Mouse (Mus musculus) forebrain, embryonic 13.5 days (tissue): ENCODE data around the gene Vrk1. TPM values are rescaled to one million over a fixed set of nuclear protein-coding genes. Genes with fewer than 3 reads are reported as not detected.

ENCODE experiments used
- ATAC-seq: fragments of 200-750 bp; cut with Nextera tagmentation; 2 replicates; pipeline ENCODE4 v1.8.0; 2017
- H3K27ac ChIP-seq: fragments of 300-500 bp; sonication (generic); 2 replicates; pipeline ENCODE4 v1.5.1; 2015; ENCODE audit warnings: inconsistent platforms, mild to moderate bottlenecking, moderate library complexity
- H3K27me3 ChIP-seq: fragments of 300-500 bp; sonication (generic); 2 replicates; pipeline ENCODE4 v1.6.1; 2015; ENCODE audit warnings: mild to moderate bottlenecking, inconsistent platforms
- H3K36me3 ChIP-seq: fragments of 300-500 bp; sonication (generic); 2 replicates; pipeline ENCODE4 v1.6.1; 2015; ENCODE audit warnings: mild to moderate bottlenecking, inconsistent platforms; ENCODE audit not compliant: poor library complexity, severe bottlenecking
- H3K4me1 ChIP-seq: fragments of 300-500 bp; sonication (generic); 2 replicates; pipeline ENCODE4 v1.6.1; 2015; ENCODE audit warnings: inconsistent platforms
- H3K4me2 ChIP-seq: fragments of 300-500 bp; sonication (generic); 2 replicates; pipeline ENCODE4 v1.6.1; 2015; ENCODE audit warnings: inconsistent platforms, mild to moderate bottlenecking, moderate library complexity
- H3K4me3 ChIP-seq: fragments of 300-500 bp; sonication (generic); 2 replicates; pipeline ENCODE4 v1.5.1; 2015; ENCODE audit warnings: mild to moderate bottlenecking, inconsistent platforms
- H3K9ac ChIP-seq: fragments of 300-500 bp; sonication (generic); 2 replicates; pipeline ENCODE4 v1.6.1; 2015; ENCODE audit warnings: mild to moderate bottlenecking, inconsistent platforms
- H3K9me3 ChIP-seq: fragments of 300-500 bp; sonication (generic); replicated peaks from 2 replicates; pipeline ENCODE4 v1.6.1; 2016; ENCODE audit warnings: inconsistent platforms
- WGBS: fragments of 180-500 bp; shearing (Covaris S2); methylation state at CpG from one replicate; pipeline ENCODE4 v1.1.7; 2015; 5-methylcytosine and 5-hydroxymethylcytosine counted together
- polyA plus RNA-seq: library from polyadenylated mRNA; unstranded; fragments of >200 nt; fragmentation: Nextera tagmentation; extraction: Ambion mirVana; gene quantifications from 2 replicates; pipeline ENCODE4 v1.2.1, GENCODE M21; 2015

Gene Vrk1
- polyA plus RNA-seq, 1 experiment from 2014 or later: 98.6 TPM

- Histone ChIP-seq H3K9me3 (no peaks in the 10 kb centered on the region), H3K4me3 (no peak overlapping the region), H3K9ac (0 out of 2 replicates have a peak overlapping the region, but pooled peaks have one; percentile 18), H3K4me2 (no peak overlapping the region), H3K27ac (peak overlapping the region; percentile 81), H3K4me1 (peaks cover 26% of the 10 kb centered on the region), H3K36me3 (no peaks in the 10 kb centered on the region), H3K27me3 (no peaks in the 10 kb centered on the region)
- ATAC-seq: peak; percentile 54
- 2% methylated on average over 5 of the region's 5 CpGs for WGBS
Measured at GRCm38 (mm10) chr12:105974107-105974506, 35.9 kb upstream of the Vrk1 start.

- Histone ChIP-seq H3K36me3 (no peaks in the 10 kb centered on the region), H3K27me3 (no peaks in the 10 kb centered on the region), H3K9ac (no peak overlapping the region), H3K9me3 (peaks cover 5% of the 10 kb centered on the region; the same call in 1 of the 2 replicates), H3K4me2 (peak overlapping the region; percentile 13; the same call in 1 of the 2 replicates), H3K27ac (no peak overlapping the region), H3K4me3 (no peak overlapping the region), H3K4me1 (peaks cover 6% of the 10 kb centered on the region; the same call in 1 of the 2 replicates)
- no peak for ATAC-seq
- WGBS: 26% methylated on average over 13 of the region's 16 CpGs
Measured at GRCm38 (mm10) chr12:105981121-105981973, 28.7 kb upstream of the Vrk1 start.

GRCm38 (mm10) chr12:105981974-105982305 lies 28.1 kb upstream of the Vrk1 start:
- WGBS: 86% methylated on average over 7 of the region's 7 CpGs
- ATAC-seq: no peak
- Histone ChIP-seq H3K36me3 (no peaks in the 10 kb centered on the region), H3K27me3 (no peaks in the 10 kb centered on the region), H3K27ac (no peak overlapping the region), H3K4me2 (no peak overlapping the region), H3K4me1 (peaks cover 4% of the 10 kb centered on the region; the same call in 1 of the 2 replicates), H3K9me3 (peaks cover 5% of the 10 kb centered on the region; the same call in 1 of the 2 replicates), H3K9ac (no peak overlapping the region), H3K4me3 (no peak overlapping the region)

DNA sequence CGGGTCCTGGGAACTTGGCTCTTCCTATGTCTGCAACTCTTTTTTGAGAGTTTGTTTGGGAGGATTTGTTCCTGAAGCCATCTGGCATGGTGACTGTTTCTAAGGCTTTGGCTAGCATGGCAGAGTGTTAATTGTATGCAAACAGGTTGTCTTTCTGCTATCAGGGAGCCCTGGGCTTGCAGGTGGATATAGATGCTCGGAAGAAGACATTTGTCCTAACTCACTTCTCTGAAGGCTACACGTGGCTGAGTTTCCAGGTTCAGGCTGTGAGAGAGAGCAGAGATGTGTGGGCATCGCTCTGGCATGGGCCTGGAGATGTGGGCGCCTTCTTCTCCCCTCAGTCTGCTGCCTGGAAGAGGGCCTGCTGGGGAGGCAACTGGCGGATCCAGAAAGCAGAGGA lies 27.4 kb upstream of the Vrk1 start:
- WGBS: 87% methylated on average over 6 of the region's 6 CpGs
- ATAC-seq: no peak
- Histone ChIP-seq H3K9me3 (peaks cover 5% of the 10 kb centered on the region; the same call in 1 of the 2 replicates), H3K4me1 (peaks cover 7% of the 10 kb centered on the region), H3K4me3 (no peak overlapping the region), H3K36me3 (no peaks in the 10 kb centered on the region), H3K9ac (no peak overlapping the region), H3K4me2 (no peak overlapping the region), H3K27me3 (no peaks in the 10 kb centered on the region), H3K27ac (no peak overlapping the region)

DNA sequence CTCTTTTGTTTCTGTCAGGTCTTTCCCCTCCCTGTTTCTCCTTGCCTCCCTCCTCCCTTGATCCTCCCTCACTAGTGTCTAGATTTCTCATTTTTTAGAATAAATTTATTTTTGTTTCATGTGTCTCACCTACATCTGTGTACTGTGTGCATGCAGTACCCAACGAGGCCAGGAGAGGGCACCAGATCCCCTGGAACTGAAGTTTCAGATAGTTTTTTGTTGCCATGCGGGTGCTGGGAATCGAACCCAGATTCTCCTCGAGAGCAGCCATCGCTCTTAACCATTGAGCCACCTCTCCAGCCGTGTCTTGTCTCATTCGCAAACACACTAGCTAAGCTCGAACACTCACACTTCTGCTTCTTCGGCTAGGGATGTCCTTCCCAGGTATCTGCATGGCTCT lies 26.5 kb upstream of the Vrk1 start:
- Histone ChIP-seq H3K36me3 (no peaks in the 10 kb centered on the region), H3K27me3 (no peaks in the 10 kb centered on the region), H3K9me3 (peaks cover 5% of the 10 kb centered on the region; the same call in 1 of the 2 replicates), H3K4me2 (no peak overlapping the region), H3K9ac (no peak overlapping the region), H3K4me1 (peaks cover 9% of the 10 kb centered on the region), H3K27ac (no peak overlapping the region), H3K4me3 (no peak overlapping the region)
- 92% methylated on average over 9 of the region's 9 CpGs for WGBS
- ATAC-seq: no peak

DNA sequence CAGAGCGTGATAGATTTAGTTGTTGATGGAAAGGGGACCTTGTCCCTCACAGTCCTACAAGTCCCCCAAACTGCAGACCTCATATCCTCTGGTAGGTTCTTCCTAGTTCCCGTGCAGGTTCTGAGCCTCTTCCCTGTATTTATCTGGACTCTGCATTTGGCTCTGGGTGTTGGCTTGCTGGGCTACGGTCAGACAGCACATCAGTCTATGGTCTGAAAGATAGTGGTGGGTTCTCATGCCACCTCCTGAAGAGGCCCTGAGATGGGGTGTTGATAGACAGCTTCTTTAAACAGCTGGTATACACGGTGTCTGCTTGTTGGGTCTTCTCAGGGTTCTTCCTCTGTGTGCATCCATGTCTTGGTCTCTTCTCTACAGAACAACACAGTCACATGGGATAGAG lies 21.6 kb upstream of the Vrk1 start:
- ATAC-seq: no peak
- no peak overlapping the region for H3K9ac ChIP-seq
- H3K9me3 ChIP-seq: peaks cover 2% of the 10 kb centered on the region; the same call in 1 of the 2 replicates
- H3K4me1 ChIP-seq: peaks cover 23% of the 10 kb centered on the region
- WGBS: 97% methylated on average over 4 of the region's 4 CpGs
- no peaks in the 10 kb centered on the region for H3K27me3 ChIP-seq
- no peak overlapping the region for H3K4me2 ChIP-seq
- no peak overlapping the region for H3K4me3 ChIP-seq
- H3K27ac ChIP-seq: no peak overlapping the region
- H3K36me3 ChIP-seq: no peaks in the 10 kb centered on the region

- peaks cover 18% of the 10 kb centered on the region for H3K4me1 ChIP-seq
- H3K4me2 ChIP-seq: no peak overlapping the region
- no peak overlapping the region for H3K9ac ChIP-seq
- H3K27me3 ChIP-seq: peaks cover 10% of the 10 kb centered on the region
- H3K27ac ChIP-seq: peak overlapping the region; percentile 10; the same call in 1 of the 2 replicates
- 18% methylated on average over 5 of the region's 5 CpGs for WGBS
- no peak overlapping the region for H3K4me3 ChIP-seq
- no peaks in the 10 kb centered on the region for H3K36me3 ChIP-seq
- peak; percentile 38 for ATAC-seq
- no peaks in the 10 kb centered on the region for H3K9me3 ChIP-seq
Measured at GRCm38 (mm10) chr12:105992756-105993155, 17.3 kb upstream of the Vrk1 start.

GRCm38 (mm10) chr12:105993356-105993755 lies 16.7 kb upstream of the Vrk1 start:
- Histone ChIP-seq H3K36me3 (no peaks in the 10 kb centered on the region), H3K4me2 (no peak overlapping the region), H3K9ac (no peak overlapping the region), H3K4me1 (peaks cover 18% of the 10 kb centered on the region), H3K27ac (peak overlapping the region; percentile 10; the same call in 1 of the 2 replicates), H3K4me3 (no peak overlapping the region), H3K27me3 (peaks cover 10% of the 10 kb centered on the region), H3K9me3 (no peaks in the 10 kb centered on the region)
- no peak for ATAC-seq
- WGBS: 75% methylated on average over 7 of the region's 7 CpGs

- Histone ChIP-seq H3K36me3 (no peaks in the 10 kb centered on the region), H3K4me3 (no peak overlapping the region), H3K4me1 (peaks cover 18% of the 10 kb centered on the region), H3K27ac (no peak overlapping the region), H3K27me3 (peaks cover 10% of the 10 kb centered on the region), H3K9ac (no peak overlapping the region), H3K9me3 (no peaks in the 10 kb centered on the region), H3K4me2 (no peak overlapping the region)
- 50% methylated on average over 4 of the region's 4 CpGs for WGBS
- ATAC-seq: no peak
Measured at GRCm38 (mm10) chr12:105995940-105996339, 14.1 kb upstream of the Vrk1 start.

DNA sequence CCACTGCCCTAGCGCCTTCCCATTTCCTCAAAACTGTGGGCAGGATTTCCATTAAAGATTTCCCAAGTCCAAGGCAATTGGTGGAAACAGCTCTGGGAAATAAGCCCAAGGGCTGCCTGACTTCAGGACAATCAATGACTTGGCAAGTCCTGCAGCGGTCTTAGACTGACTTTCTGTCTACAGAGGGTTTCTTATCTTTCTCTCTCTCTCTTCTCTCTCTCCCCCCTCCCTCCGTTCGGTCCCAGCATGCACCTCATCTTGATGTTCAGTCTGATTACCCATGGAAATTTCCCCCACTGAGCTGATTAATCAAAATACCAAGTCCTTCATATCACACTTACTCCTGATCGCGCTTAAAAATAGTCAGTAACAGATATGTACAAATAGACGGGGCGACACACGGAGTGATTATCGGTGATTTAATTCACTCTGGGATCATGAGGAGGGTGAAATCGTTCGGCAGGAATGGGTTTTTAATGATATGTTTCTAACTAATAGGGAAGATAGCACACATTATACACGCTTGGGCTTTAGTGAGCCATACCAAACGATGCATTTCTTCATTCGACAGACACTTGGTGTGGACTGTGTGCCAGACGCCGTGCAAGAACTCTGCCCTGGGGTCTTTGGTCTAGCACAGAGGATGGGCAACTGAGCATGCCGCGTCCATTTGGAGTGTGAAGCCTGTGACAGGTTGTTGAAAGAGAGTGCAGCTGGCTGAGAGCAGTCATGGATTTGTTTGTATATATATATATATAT lies 12.8 kb upstream of the Vrk1 start:
- Histone ChIP-seq H3K4me1 (peaks cover 24% of the 10 kb centered on the region), H3K27ac (no peak overlapping the region; the same call in 1 of the 2 replicates), H3K4me3 (no peak overlapping the region), H3K9ac (no peak overlapping the region), H3K36me3 (no peaks in the 10 kb centered on the region), H3K9me3 (no peaks in the 10 kb centered on the region), H3K27me3 (peaks cover 10% of the 10 kb centered on the region), H3K4me2 (no peak overlapping the region)
- ATAC-seq: peak; percentile 45; the same call in 1 of the 2 replicates
- 81% methylated on average over 19 of the region's 19 CpGs for WGBS

DNA sequence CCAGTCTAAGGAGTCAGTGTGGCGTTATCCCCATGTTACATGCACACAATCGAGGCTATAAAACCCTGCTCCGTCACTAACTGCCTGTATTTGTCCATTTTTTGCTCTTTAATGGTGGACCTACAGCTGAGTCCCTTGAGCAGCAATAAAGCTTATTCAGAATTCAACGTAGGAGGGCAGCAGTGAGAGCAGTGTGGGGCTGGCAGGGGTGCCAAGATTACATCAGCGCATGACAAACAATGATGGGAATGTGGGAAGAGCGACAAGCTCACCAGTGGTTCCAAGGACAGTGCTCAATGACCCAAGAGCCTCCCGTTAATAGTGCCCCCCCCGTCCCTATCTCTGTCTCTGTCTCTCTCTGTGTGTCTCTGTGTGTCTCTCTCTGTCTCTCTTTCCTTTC lies 8.3 kb upstream of the Vrk1 start:
- H3K4me3 ChIP-seq: no peak overlapping the region
- H3K27ac ChIP-seq: no peak overlapping the region
- no peaks in the 10 kb centered on the region for H3K9me3 ChIP-seq
- H3K4me2 ChIP-seq: no peak overlapping the region
- no peaks in the 10 kb centered on the region for H3K36me3 ChIP-seq
- no peak overlapping the region for H3K9ac ChIP-seq
- 50% methylated on average over 8 of the region's 8 CpGs for WGBS
- no peaks in the 10 kb centered on the region for H3K27me3 ChIP-seq
- peaks cover 8% of the 10 kb centered on the region for H3K4me1 ChIP-seq
- no peak for ATAC-seq

- no peaks in the 10 kb centered on the region for H3K36me3 ChIP-seq
- no peak overlapping the region for H3K27ac ChIP-seq
- no peaks in the 10 kb centered on the region for H3K9me3 ChIP-seq
- WGBS: 89% methylated on average over 6 of the region's 6 CpGs
- no peaks in the 10 kb centered on the region for H3K27me3 ChIP-seq
- ATAC-seq: no peak
- H3K4me3 ChIP-seq: no peak overlapping the region
- H3K4me2 ChIP-seq: no peak overlapping the region
- peaks cover 8% of the 10 kb centered on the region for H3K4me1 ChIP-seq
- no peak overlapping the region for H3K9ac ChIP-seq
Measured at GRCm38 (mm10) chr12:106004719-106005118, 5.3 kb upstream of the Vrk1 start.
